Comparison of ENCODE assay signal across 7 mouse cellular contexts in genomic region chr5:73379908-73380307, GRCm38 (mm10). TPM values are rescaled to one million over a fixed set of nuclear protein-coding genes. Genes with fewer than 3 reads are reported as not detected.
DNase-seq lines count a peak whose midpoint lies in the region; ATAC-seq and TF ChIP-seq lines count a peak whose summit lies in the region.

No protein-coding gene starts in this region.

- 37% methylated on average over 3 of the region's 3 CpGs for WGBS in embryonic facial prominence, embryonic 11.5 days
- 15% methylated on average over 3 of the region's 3 CpGs for WGBS in heart, adult 2 months
- 28% methylated on average over 3 of the region's 3 CpGs for WGBS in limb, embryonic 11.5 days
- 33% methylated on average over 3 of the region's 3 CpGs for WGBS in midbrain, embryonic 14.5 days

- no peak for TF ChIP-seq POLR2A in heart, adult 2 months (IDR thresholded peaks at IDR 0.05; ENCODE audit: insufficient read depth, low read depth, low read length)

- peak; percentile 86 for TF ChIP-seq CTCF in heart, adult 2 months (IDR thresholded peaks at IDR 0.05)

- H3K9me3 ChIP-seq in embryonic facial prominence, embryonic 11.5 days (replicated peaks; ENCODE audit: control insufficient read depth, low read length), result no peaks in the 10 kb centered on the region
- H3K9me3 ChIP-seq in limb, embryonic 11.5 days (ENCODE audit: control insufficient read depth, low read length), result no peaks in the 10 kb centered on the region
- no peaks in the 10 kb centered on the region for H3K9me3 ChIP-seq in midbrain, embryonic 14.5 days (ENCODE audit: control insufficient read depth, low read length)

- ATAC-seq in embryonic facial prominence, embryonic 11.5 days (replicated peaks; ENCODE audit: insufficient number of reproducible peaks, low FRiP score, low TSS enrichment, low read depth), result peak; percentile 57; the same call in 1 of the 2 replicates
- ATAC-seq in limb, embryonic 11.5 days (ENCODE audit: insufficient number of reproducible peaks, low FRiP score, low TSS enrichment, low read depth), result 0 out of 2 replicates have a peak, but pooled peaks have one; percentile 70
- peak; percentile 51 for ATAC-seq in midbrain, embryonic 14.5 days (ENCODE audit: low FRiP score, low TSS enrichment)

- no peak overlapping the region for H3K4me3 ChIP-seq in embryonic facial prominence, embryonic 11.5 days (ENCODE audit: low read depth, low read length)
- H3K4me3 ChIP-seq in heart, adult 2 months, result no peak overlapping the region
- no peak overlapping the region for H3K4me3 ChIP-seq in limb, embryonic 11.5 days (ENCODE audit: low read depth, low read length)
- H3K4me3 ChIP-seq in midbrain, embryonic 14.5 days (replicated peaks; ENCODE audit: low read depth, low read length), result no peak overlapping the region

- no peaks in the 10 kb centered on the region for H3K4me1 ChIP-seq in embryonic facial prominence, embryonic 11.5 days (ENCODE audit: control insufficient read depth, insufficient read depth, low read length)
- H3K4me1 ChIP-seq in heart, adult 2 months (ENCODE audit: control insufficient read depth, insufficient read depth, low read length), result peaks cover 3% of the 10 kb centered on the region; the same call in 1 of the 2 replicates
- no peaks in the 10 kb centered on the region for H3K4me1 ChIP-seq in limb, embryonic 11.5 days (ENCODE audit: control insufficient read depth, insufficient read depth, low read length)
- peaks cover 4% of the 10 kb centered on the region; the same call in 1 of the 2 replicates for H3K4me1 ChIP-seq in midbrain, embryonic 14.5 days (ENCODE audit: control insufficient read depth, insufficient read depth, low read length)

- H3K9ac ChIP-seq in embryonic facial prominence, embryonic 11.5 days (replicated peaks; ENCODE audit: low read length), result no peak overlapping the region
- H3K9ac ChIP-seq in heart, adult 2 months (ENCODE audit: low read depth, low read length), result no peak overlapping the region
- H3K9ac ChIP-seq in limb, embryonic 11.5 days (ENCODE audit: low read length), result no peak overlapping the region
- no peak overlapping the region for H3K9ac ChIP-seq in midbrain, embryonic 14.5 days (replicated peaks; ENCODE audit: low read length)

- H3K27me3 ChIP-seq in embryonic facial prominence, embryonic 11.5 days (ENCODE audit: control insufficient read depth, insufficient read depth, low read length), result no peaks in the 10 kb centered on the region
- H3K27me3 ChIP-seq in heart, adult 2 months (ENCODE audit: control insufficient read depth, insufficient read depth, low read length), result no peaks in the 10 kb centered on the region
- no peaks in the 10 kb centered on the region for H3K27me3 ChIP-seq in limb, embryonic 11.5 days (ENCODE audit: control insufficient read depth, insufficient read depth, low read length)
- H3K27me3 ChIP-seq in midbrain, embryonic 14.5 days (ENCODE audit: control insufficient read depth, insufficient read depth, low read length), result 0 out of 2 replicates have a peak, but pooled peaks cover 10% of the 10 kb centered on the region

- H3K27ac ChIP-seq in embryonic facial prominence, embryonic 11.5 days (replicated peaks; ENCODE audit: low read depth, low read length), result no peak overlapping the region
- H3K27ac ChIP-seq in heart, adult 2 months, result no peak overlapping the region
- H3K27ac ChIP-seq in limb, embryonic 11.5 days (replicated peaks; ENCODE audit: low read depth, low read length), result no peak overlapping the region
- H3K27ac ChIP-seq in midbrain, embryonic 14.5 days (replicated peaks; ENCODE audit: low read depth, low read length), result no peak overlapping the region

- no peaks in the 10 kb centered on the region for H3K79me2 ChIP-seq in heart, adult 2 months (replicated peaks; ENCODE audit: control insufficient read depth, insufficient read depth, low read length)

- no peaks in the 10 kb centered on the region for H3K36me3 ChIP-seq in embryonic facial prominence, embryonic 11.5 days (replicated peaks; ENCODE audit: control insufficient read depth, insufficient read depth, low read depth, low read length)
- no peaks in the 10 kb centered on the region for H3K36me3 ChIP-seq in heart, adult 2 months (ENCODE audit: control insufficient read depth, insufficient read depth, low read length)
- H3K36me3 ChIP-seq in limb, embryonic 11.5 days (ENCODE audit: control insufficient read depth, insufficient read depth, low read length), result no peaks in the 10 kb centered on the region
- no peaks in the 10 kb centered on the region for H3K36me3 ChIP-seq in midbrain, embryonic 14.5 days (ENCODE audit: control insufficient read depth, insufficient read depth, low read length)

- no peak overlapping the region for H3K4me2 ChIP-seq in embryonic facial prominence, embryonic 11.5 days (ENCODE audit: low read depth, low read length)
- H3K4me2 ChIP-seq in limb, embryonic 11.5 days (ENCODE audit: low read depth, severe bottlenecking), result no peak overlapping the region
- H3K4me2 ChIP-seq in midbrain, embryonic 14.5 days (ENCODE audit: low read length), result no peak overlapping the region

- DNase-seq in adrenal gland, postnatal 25 days, result peak; percentile 90
- peak; percentile 89 for DNase-seq in embryonic facial prominence, embryonic 11.5 days (ENCODE audit: low spot score)
- peak; percentile 73 to 87 for DNase-seq in heart, adult 2 months
- peak; percentile 83 for DNase-seq in kidney, adult 18-20 months
- peak; percentile 93 for DNase-seq in limb, embryonic 11.5 days (ENCODE audit: low spot score)
- peak; percentile 93 for DNase-seq in midbrain, embryonic 14.5 days
- peak; percentile 62 to 82 for DNase-seq in spleen, postnatal 14 days (ENCODE audit: low spot score in 2 of 2)

- no peak for TF ChIP-seq EP300 in heart, adult 2 months (IDR thresholded peaks at IDR 0.05; ENCODE audit: insufficient read depth, low read depth, low read length)

- intact Hi-C loops in heart, adult 2 months (cut with DNase I), result loop anchor here (2.0 to 5.0 kb wide), 3 partner anchors 63 to 395 kb away; no protein-coding TSS in a partner anchor

RNA-seq across cellular contexts. Expression of gene Cwh43, which starts 26.0 kb away (rescaled TPM):
- 0.12 TPM in 1 of 2 replicates, not detected in the other for total RNA-seq in adrenal gland, postnatal 25 days (2021)
- 0.14 TPM in 1 of 2 replicates, not detected in the other for polyA plus RNA-seq in embryonic facial prominence, embryonic 11.5 days (2014; fragmentation: Nextera tagmentation; extraction: Ambion mirVana)
- not detected for total RNA-seq in heart, adult 2 months (2021)
- not detected in 2 replicates for polyA plus RNA-seq in heart, adult 2 months (2012; rRNA removed)
- polyA plus RNA-seq in limb, embryonic 11.5 days (2014; fragmentation: Nextera tagmentation; extraction: Ambion mirVana), result not detected in 2 replicates
- polyA plus RNA-seq in midbrain, embryonic 14.5 days (2014; fragmentation: Nextera tagmentation; extraction: Ambion mirVana), result 0.38 and 0.49 TPM in 2 replicates

RNA-seq across cellular contexts. Expression of gene Ociad2, which starts 39.1 kb away (rescaled TPM):
- 17.4 and 24.9 TPM in 2 replicates for total RNA-seq in adrenal gland, postnatal 25 days (2021)
- 11.3 and 12.7 TPM in 2 replicates for polyA plus RNA-seq in embryonic facial prominence, embryonic 11.5 days (2014; fragmentation: Nextera tagmentation; extraction: Ambion mirVana)
- 10 to 100 TPM in 1 of 2 experiments, 1 to 10 TPM in 1; 9.0 to 10.5 TPM for total RNA-seq in heart, adult 2 months (2021)
- polyA plus RNA-seq in heart, adult 2 months (2012; rRNA removed), result 1.6 and 4.8 TPM in 2 replicates
- polyA plus RNA-seq in limb, embryonic 11.5 days (2014; fragmentation: Nextera tagmentation; extraction: Ambion mirVana), result 6.5 and 9.4 TPM in 2 replicates
- polyA plus RNA-seq in midbrain, embryonic 14.5 days (2014; fragmentation: Nextera tagmentation; extraction: Ambion mirVana), result 18.3 and 19.4 TPM in 2 replicates
